Mouse (Mus musculus) layer of hippocampus, postnatal 14 days (tissue): ENCODE results near the gene St5. TPM values are rescaled to one million over a fixed set of nuclear protein-coding genes. Genes with fewer than 3 reads are reported as not detected.

Experiments
- DNase-seq, 2 experiments: peaks; one replicate each; pipeline ENCODE4 v3.0.0; 2021 to 2022; ENCODE audit warnings: low spot score in 2 of 2, mixed read lengths in 1 of 2
- total RNA-seq, 2 experiments: library from RNA; stranded (reverse); gene quantifications; 2 replicates each; pipeline ENCODE4 v1.2.3; 2021

Gene St5
- total RNA-seq, 2 experiments from 2014 or later = 30.2 to 35.7 TPM

- DNase-seq = no peak
These were observed 90.4 kb downstream of the St5 start for GRCm38 (mm10) chr7:109613051-109613450.

GRCm38 (mm10) chr7:109612531-109612930, 90.9 kb downstream of the St5 start:
- peak in 1 of 2 experiments; percentile 47 for DNase-seq

- no peak for DNase-seq
These were observed 93.1 kb downstream of the St5 start for GRCm38 (mm10) chr7:109610348-109610747.

GRCm38 (mm10) chr7:109609565-109610345, 93.7 kb downstream of the St5 start:
- DNase-seq = no peak

- DNase-seq = no peak
These were observed 94.6 kb downstream of the St5 start for GRCm38 (mm10) chr7:109608831-109609230.

GRCm38 (mm10) chr7:109606994-109607610, 96.3 kb downstream of the St5 start:
- DNase-seq = no peak

GRCm38 (mm10) chr7:109602562-109602961, 100.8 kb downstream of the St5 start:
- no peak for DNase-seq

GRCm38 (mm10) chr7:109602022-109602421, 101.4 kb downstream of the St5 start:
- no peak for DNase-seq

GRCm38 (mm10) chr7:109600702-109601101, 102.7 kb downstream of the St5 start:
- no peak for DNase-seq

- DNase-seq = no peak
These were observed 103.4 kb downstream of the St5 start for GRCm38 (mm10) chr7:109599998-109600397.

- no peak for DNase-seq
These were observed 108.4 kb downstream of the St5 start for GRCm38 (mm10) chr7:109594845-109595531.

GRCm38 (mm10) chr7:109593992-109594391, 109.4 kb downstream of the St5 start:
- DNase-seq = no peak

- no peak for DNase-seq
These were observed 111.2 kb downstream of the St5 start for GRCm38 (mm10) chr7:109592184-109592583.

GRCm38 (mm10) chr7:109590576-109590975, 112.8 kb downstream of the St5 start:
- no peak for DNase-seq

- no peak for DNase-seq
These were observed 114.4 kb downstream of the St5 start for GRCm38 (mm10) chr7:109588990-109589389.

GRCm38 (mm10) chr7:109588145-109588544, 115.3 kb downstream of the St5 start:
- no peak for DNase-seq

- DNase-seq = no peak
These were observed 118.9 kb downstream of the St5 start for GRCm38 (mm10) chr7:109584467-109584866.

GRCm38 (mm10) chr7:109580489-109580888, 122.9 kb downstream of the St5 start:
- DNase-seq = no peak

GRCm38 (mm10) chr7:109579585-109580307, 123.7 kb downstream of the St5 start:
- no peak for DNase-seq

- no peak for DNase-seq
These were observed 124.4 kb downstream of the St5 start for GRCm38 (mm10) chr7:109578880-109579584.
